Mouse (Mus musculus) frontal cortex, adult 2 months (tissue): ENCODE measurements around the gene Pigh. TPM values are rescaled to one million over a fixed set of nuclear protein-coding genes. Genes with fewer than 3 reads are reported as not detected.
A peak's percentile ranks its signal among the peaks of the same experiment; 100 is the strongest.

Experiments used
- DNase-seq, 2 experiments: peaks; one replicate each; pipeline ENCODE4 v3.0.0; 2022; ENCODE audit warnings: low spot score in 1 of 2; ENCODE audit errors: extremely low spot score in 1 of 2
- polyA plus RNA-seq: library from polyadenylated mRNA; depleted of rRNA; stranded (reverse); fragments of >200 nt; gene quantifications from 2 replicates; pipeline ENCODE4 v1.2.3, GENCODE M21; 2012; rRNA removed

The Pigh gene
- polyA plus RNA-seq: 10.9 and 12.1 TPM in 2 replicates

- peak; percentile 70 to 92 for DNase-seq
Measured at GRCm38 (mm10) chr12:79089182-79089812, at the start of gene Pigh. Pigh (minus strand) TSS chr12:79089651.

DNA sequence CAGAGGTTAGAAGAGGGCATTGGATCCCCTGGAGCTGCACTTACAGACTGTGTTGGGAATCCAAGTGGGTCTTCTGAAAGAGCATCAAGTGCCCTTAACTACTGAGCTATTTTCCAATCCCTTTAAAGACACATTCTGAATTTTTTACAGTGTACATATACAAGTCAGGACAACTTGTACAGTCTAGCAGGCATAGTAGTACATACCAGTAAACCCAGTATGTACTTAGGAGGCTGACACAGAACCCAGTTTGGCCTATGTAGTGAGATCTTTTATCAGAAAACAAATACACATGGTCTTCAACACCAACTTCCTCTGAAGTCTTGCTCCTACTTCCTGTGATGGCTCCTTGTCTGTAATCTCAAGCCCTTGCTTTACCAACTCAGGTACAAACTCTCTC lies 49.5 kb upstream of the Pigh start:
- DNase-seq: no peak

- no peak for DNase-seq
Measured at GRCm38 (mm10) chr12:79136949-79137348, 47.5 kb upstream of the Pigh start.

GRCm38 (mm10) chr12:79135105-79135504 lies 45.7 kb upstream of the Pigh start:
- peak in 1 of 2 experiments; percentile 36 for DNase-seq

DNA sequence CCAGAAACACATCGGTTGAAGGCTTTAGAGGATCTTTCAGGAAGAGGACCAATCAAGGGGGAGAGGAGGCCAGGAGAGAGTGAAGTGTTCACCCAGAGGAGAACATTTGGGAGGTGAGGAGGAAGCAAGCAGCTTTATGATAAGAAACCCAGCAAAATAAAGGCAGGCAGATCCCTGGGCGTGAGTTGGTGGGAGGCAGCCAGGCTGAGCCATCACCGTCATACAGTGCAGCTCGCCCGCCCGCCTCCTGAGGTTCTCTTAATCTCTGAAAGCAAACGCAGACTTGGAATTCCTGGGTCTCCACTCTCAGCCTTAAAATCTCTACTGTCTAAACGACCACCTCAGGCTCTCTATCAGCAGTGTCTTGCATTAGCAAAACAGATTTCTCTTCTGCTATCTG lies 45.2 kb upstream of the Pigh start:
- DNase-seq: peak in 1 of 2 experiments; percentile 15

DNA sequence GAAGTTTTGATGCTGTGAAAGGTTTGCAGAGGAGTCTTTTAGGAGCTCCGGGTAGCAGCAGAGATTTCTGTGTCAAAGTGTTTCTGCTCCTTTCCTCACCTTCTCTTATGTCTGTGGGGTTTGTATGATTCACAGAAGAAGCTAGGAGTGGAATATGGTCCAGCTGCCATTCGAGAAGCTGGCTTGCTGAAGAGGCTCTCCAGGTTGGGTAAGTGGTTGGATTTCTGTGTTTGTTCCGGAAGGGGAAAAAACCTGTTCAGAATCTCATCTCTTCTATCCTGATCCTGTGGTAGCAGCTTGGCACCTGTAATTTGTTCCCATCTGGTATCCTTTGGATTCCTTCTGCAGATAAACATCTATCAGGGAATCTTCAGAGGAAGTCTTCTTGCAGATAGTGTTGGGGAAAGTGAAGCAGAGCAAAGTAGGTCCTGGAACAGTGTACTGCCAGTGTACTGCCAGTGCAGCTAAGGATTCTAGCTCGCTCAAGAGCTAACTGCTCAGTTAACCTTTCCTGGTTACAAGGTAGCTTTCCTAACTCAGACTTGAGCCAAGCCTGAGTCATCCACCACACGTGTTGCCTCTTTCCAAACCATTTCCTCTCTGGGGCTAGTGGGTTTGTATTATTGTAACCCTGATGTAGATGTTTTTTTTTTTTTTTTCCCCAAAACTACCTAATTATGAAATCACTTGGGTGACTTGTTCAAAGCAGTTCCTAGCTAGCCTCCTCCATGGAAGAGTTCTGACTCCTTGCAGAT lies 42.4 kb upstream of the Pigh start:
- DNase-seq: peak in 1 of 2 experiments; percentile 9

- no peak for DNase-seq
Measured at GRCm38 (mm10) chr12:79131178-79131675, 41.8 kb upstream of the Pigh start.

DNA sequence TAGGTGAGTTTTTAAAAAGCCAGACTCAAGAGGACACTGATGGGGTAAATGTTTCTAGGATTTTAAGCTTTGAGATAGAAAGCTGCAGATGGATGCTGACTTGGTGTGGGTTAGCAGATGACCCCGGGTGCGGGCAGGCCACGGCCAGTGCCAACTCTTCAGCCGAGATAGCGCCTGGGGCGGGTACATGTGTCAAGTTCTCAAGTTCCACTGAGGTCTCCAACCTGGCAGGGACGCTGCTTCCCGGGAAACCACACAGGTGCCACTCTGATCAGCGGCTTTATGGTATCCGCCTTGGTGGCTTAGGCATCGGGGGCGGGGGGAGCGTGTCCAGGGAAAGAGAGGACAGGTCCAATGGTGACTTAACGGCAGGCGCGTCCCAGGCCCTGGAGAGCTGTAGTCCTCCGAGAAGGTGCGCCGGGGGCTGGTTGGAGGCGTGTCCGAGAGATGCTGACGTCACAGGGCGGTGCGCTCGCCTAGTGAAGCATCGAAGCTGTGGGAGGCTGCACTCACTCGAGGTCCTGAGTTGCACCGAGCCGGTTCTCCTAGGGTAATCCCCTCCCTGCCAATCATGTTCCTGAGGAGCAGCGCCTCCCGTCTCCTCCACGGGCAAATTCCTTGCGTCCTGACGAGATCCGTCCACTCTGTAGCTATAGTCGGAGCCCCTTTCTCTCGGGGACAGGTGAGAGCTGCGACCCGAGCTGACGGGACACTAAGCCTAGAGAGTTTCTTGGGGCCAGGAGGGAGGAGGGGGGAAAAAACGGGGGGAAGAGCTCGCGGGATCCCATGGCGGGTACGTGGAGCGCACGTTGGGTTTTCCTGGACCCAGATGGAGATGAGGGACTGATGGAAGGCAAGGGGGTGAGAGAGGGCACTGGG lies 41.1 kb upstream of the Pigh start, which contains the start of gene Arg2:
Gene Arg2, plus strand, starts transcription at position 479 of the 879 bp plus-strand sequence.
- DNase-seq: peak; percentile 51 to 80

DNA sequence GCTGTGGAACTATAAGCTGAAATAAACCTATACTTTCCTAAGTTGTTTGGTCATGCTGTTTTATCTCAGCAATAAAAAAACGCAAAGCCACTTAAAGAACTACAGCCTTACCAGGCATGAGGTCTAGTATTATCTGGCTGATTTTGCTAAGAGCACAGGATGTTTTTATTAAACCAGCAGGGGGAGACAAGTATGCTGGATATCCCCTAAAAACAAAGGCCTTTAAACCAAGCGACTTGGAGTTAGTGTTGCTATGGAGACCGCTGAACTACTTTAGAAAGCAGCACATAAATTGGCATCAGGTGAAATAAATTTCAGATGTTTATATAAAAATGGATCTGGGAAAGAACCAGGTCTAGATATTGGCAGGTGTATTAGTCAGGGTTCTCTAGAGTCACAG lies 33.4 kb upstream of the Pigh start:
- DNase-seq: peak in 1 of 2 experiments; percentile 42

DNA sequence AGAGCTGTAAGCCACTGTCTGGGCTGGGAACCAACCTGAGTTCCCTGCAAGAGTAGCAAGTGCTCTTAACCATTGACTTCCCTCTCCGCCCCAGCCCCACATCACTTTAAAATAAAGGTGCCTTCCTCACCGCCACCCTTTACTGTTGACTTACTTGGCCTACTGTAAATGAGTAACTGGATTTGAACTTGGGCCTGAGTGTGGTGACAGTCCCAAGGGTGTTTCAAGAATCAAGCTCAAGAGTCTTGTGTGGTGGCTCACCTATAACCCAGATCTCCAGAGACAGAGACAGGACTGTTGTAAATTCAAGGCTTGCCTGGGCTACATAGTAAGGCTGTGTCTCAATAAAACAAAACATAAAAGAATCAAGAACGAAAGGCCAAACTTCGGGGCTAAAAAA lies 29.5 kb upstream of the Pigh start:
- no peak for DNase-seq

DNA sequence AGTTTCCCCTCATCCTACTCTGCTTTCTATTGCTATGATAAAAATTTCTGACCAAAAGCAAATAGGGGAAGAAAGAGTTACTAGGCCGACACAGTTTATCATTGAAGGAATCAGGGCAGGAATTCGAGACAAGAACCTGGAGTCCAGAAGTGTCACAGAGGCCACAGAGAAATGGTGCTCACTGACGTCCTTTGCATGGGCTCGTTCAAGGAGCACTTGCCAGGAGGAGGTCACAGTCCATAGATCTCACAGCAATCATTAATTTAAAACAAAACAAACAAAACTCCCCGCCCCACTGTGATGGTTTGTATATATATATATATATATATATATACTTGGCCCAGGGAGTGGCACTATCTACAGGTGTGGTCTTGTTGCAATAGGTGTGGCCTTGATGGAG lies 15.9 kb upstream of the Pigh start:
- DNase-seq: no peak

- no peak for DNase-seq
Measured at GRCm38 (mm10) chr12:79104544-79104943, 15.1 kb upstream of the Pigh start.

DNA sequence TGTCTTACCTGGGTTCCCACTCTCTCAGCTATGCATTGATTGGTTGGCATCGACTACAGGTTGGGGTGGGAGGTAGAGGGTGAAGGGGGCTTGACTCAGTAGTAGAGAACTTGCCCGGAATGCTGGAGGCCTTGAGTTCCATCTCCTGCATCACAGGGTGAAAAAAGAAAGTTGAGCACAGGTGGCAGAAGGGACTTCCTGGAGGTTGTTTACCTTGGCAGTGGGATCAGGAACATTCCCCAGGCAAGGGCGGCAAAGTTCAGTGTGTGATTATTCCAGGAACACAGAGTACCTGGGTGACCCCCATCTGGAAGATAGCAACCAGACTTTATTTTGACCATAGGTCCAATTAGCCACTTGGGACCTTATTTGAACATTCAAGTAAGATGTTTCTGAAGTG lies 14.3 kb upstream of the Pigh start:
- DNase-seq: no peak

- peak in 1 of 2 experiments; percentile 76 for DNase-seq
Measured at GRCm38 (mm10) chr12:79097106-79097752, 7.8 kb upstream of the Pigh start.

DNA sequence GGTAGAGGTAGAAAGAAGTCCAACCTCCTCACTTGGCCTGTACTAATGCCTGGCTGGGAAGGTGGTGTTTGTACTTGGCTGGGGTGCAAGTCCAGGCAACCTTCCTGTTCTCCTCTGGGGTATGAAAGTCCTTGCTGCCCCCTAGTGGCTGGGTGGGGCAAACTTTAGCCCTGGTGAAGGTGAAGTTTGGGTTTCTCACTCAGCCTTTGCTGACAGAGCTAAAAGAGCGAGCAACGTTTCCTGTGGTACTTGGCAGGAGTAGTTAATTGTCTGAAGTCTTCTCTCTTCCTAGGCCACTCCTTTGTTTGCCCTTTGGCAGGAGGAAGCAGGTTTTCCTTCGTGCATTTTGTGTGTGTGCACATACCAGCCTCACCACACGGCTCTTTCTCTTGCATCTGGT lies 3.1 kb upstream of the Pigh start:
- peak in 1 of 2 experiments; percentile 74 for DNase-seq

DNA sequence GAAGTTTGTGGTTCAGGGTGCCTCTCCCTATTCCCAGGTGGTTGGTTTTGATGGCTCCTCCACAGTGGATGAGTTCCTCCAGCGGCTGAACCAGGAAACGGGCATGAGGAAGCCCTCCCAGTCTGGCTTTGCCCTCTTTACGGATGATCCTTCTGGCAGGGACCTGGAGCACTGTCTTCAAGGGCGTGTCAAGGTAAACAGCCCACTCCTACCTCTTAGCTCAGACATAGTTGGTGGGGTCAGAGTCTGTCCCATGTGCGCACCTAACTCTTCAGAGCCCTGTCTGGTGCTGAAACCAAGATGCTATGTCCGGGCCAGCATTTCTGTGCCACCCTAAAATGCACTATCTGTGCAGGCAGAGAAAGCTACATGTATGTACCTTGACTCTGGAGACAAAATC lies 16.1 kb downstream of the Pigh start:
- no peak for DNase-seq

- no peak for DNase-seq
Measured at GRCm38 (mm10) chr12:79072576-79072975, 16.9 kb downstream of the Pigh start.

DNA sequence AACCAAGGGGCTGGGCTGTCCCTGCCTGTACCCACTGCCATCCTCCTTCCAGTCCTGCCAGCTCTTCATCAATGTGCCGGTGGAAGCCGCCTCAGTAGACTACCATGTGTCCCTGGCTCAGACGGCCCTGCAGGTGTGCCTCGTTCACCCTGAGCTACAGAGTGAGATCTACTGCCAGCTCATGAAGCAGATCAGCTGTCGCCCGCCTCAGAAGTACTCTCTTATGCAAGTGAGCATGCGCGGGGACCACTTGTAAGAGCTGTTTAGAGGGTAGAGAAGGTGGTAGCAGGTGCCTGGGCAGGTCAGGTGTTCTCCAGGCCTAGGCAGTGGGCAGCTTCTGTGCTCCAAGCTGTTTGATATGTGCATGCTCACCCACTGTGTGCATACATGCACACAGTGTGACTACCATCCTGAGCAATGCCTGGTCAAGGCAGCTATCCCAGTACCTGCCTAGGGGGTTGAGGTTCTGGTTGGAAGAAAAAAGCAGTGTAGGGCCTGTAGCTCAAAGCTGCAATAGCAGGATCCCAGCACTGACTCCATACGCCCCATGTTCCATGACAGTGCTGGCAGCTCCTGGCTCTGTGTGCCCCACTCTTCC lies 18.6 kb downstream of the Pigh start:
- DNase-seq: no peak

DNA sequence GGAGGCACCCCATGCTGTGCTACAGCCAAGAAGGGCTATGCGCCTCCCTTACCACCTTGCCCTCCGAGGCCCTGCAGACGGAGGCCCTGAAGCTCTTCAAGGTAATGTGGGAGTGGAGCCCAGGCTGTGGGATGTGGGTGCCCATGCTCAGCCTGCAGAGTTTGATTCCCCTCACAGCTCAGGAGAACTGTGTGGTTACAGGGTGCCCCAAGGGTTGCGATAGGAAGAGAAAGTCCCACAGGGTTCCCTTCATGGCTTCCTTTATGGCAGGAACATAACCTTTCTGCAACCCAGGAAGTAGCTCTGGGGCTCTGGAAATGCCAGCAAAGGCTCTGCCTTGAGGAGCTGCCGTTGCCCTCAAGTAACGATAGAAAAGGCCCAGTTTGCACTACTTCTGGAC lies 19.5 kb downstream of the Pigh start:
- DNase-seq: no peak

DNA sequence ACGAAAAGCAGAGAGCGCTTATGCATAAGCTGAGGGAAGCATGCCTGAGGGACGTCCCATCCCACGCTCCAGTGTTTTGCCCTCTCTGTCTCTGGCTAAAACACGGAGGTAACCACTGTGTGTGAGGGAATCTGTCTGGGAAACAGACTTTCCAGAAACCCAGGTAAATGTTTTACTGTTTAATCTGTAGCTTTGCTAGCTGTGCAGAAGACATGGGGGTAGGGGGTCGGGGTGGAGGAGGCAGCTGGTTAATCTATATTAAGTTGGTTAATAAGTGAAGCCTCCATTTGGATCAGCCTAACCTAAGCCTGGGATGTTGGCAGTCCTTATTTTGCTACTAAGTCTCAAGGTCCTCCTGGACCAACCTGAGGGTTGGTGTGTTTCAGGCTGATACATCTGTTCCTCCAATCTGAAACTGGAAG lies 20.3 kb downstream of the Pigh start:
- no peak for DNase-seq
